Mouse (Mus musculus) hindbrain, embryonic 12.5 days (tissue): ENCODE measurements around the gene Klhl21. TPM values are rescaled to one million over a fixed set of nuclear protein-coding genes. Genes with fewer than 3 reads are reported as not detected.

Experiments used
- ATAC-seq: fragments of 200-750 bp; cut with Nextera tagmentation; 2 replicates; pipeline ENCODE4 v1.8.0; 2017; ENCODE audit warnings: moderate TSS enrichment; ENCODE audit not compliant: low FRiP score
- H3K27ac ChIP-seq: fragments of 300-500 bp; sonication (generic); 2 replicates; pipeline ENCODE4 v1.5.1; 2016; ENCODE audit warnings: mild to moderate bottlenecking
- H3K27me3 ChIP-seq: fragments of 300-500 bp; sonication (generic); 2 replicates; pipeline ENCODE4 v1.6.1; 2016; ENCODE audit warnings: mild to moderate bottlenecking
- H3K36me3 ChIP-seq: fragments of 300-500 bp; sonication (generic); 2 replicates; pipeline ENCODE4 v1.6.1; 2016; ENCODE audit warnings: mild to moderate bottlenecking
- H3K4me1 ChIP-seq: fragments of 300-500 bp; sonication (generic); 2 replicates; pipeline ENCODE4 v1.6.1; 2016
- H3K4me2 ChIP-seq: fragments of 300-500 bp; sonication (generic); replicated peaks from 2 replicates; pipeline ENCODE4 v1.6.1; 2016; ENCODE audit warnings: mild to moderate bottlenecking
- H3K4me3 ChIP-seq: fragments of 300-500 bp; sonication (generic); 2 replicates; pipeline ENCODE4 v1.5.1; 2016; ENCODE audit warnings: mild to moderate bottlenecking
- H3K9ac ChIP-seq: fragments of 300-500 bp; sonication (generic); 2 replicates; pipeline ENCODE4 v1.6.1; 2016; ENCODE audit warnings: mild to moderate bottlenecking, moderate library complexity
- H3K9me3 ChIP-seq: fragments of 300-500 bp; sonication (generic); replicated peaks from 2 replicates; pipeline ENCODE4 v1.6.1; 2016; ENCODE audit warnings: mild to moderate bottlenecking
- WGBS: fragments of 180-500 bp; shearing (Covaris S2); methylation state at CpG from one replicate; pipeline ENCODE4 v1.1.7; 2016; 5-methylcytosine and 5-hydroxymethylcytosine counted together
- polyA plus RNA-seq: library from polyadenylated mRNA; unstranded; fragments of >200 nt; fragmentation: Nextera tagmentation; extraction: Ambion mirVana; gene quantifications from 2 replicates; pipeline ENCODE4 v1.2.1, GENCODE M21; 2016

Klhl21 gene
- polyA plus RNA-seq, result 8.0 and 8.2 TPM in 2 replicates

DNA sequence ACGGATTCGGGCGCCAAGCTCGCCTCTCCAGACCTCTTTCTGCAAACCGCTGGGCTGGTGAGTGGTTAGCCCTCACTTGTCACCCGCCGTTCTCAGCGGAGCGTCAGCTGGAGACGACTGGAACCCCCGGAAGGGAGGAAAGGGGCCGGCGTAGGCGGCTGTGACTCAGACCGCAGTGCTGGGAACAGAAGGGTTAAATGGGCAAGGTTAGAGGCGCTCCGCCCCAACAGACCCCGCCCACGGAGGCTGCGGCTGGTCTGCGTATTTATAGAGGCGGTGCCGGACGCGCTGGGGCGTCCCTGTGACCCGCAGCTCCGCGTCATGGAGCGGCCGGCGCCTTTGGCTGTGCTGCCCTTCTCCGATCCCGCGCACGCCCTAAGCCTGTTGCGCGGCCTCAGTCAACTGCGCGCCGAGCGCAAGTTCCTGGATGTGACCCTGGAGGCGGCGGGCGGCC, at the start of gene Klhl21:
Klhl21 (plus strand) TSS at position 182 of the 454 bp plus-strand sequence.
- Histone ChIP-seq H3K4me3 (peak within 1 kb of the TSS; percentile 70), H3K27ac (peak within 1 kb of the TSS; percentile 31), H3K9ac (peak within 1 kb of the TSS; percentile 65), H3K9me3 (no peaks in the 10 kb centered on the region), H3K36me3 (no peaks in the 10 kb centered on the region), H3K27me3 (peaks cover 50% of the 10 kb centered on the region), H3K4me2 (peak within 1 kb of the TSS; percentile 100), H3K4me1 (peaks cover 34% of the 10 kb centered on the region)
- ATAC-seq, result peak; percentile 86
- 1% methylated on average over 42 of the region's 45 CpGs for WGBS

DNA sequence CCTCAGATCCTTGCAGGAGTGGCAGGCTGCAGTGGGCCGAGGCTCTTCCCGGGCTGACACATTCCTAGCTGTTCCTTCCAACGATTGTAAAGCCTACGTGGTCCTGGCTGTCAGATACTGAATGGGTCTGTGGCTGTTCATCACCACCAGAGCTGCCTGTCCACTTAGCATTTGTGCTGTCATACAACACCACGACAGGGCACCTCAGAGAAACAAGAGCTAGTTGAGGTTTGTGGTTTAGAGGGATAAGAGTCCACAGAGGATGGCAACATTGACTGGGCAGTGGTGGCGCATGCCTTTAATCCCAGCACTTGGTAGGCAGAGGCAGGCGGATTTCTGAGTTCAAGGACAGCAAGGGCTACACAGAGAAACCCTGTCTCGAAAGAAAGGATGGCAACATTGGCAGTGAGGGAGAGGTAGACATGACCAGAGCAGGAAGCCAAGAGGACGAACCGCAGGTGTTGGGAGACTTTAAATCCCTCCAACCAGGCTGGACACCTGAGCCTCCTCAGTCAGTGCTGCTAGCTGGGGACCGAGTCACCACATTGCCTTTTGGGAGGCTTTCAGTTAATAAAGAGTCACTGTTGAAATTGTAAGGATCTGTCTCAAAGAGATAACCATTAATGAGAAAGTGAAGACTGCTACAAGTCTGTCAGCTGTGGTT, 48.6 kb upstream of the Klhl21 start:
- no peak for ATAC-seq
- WGBS, result 95% methylated on average over 11 of the region's 11 CpGs
- Histone ChIP-seq H3K4me1 (no peaks in the 10 kb centered on the region), H3K36me3 (peaks cover 79% of the 10 kb centered on the region), H3K27ac (no peak overlapping the region), H3K9me3 (no peaks in the 10 kb centered on the region), H3K9ac (no peak overlapping the region), H3K4me3 (no peak overlapping the region), H3K27me3 (no peaks in the 10 kb centered on the region), H3K4me2 (no peak overlapping the region)

DNA sequence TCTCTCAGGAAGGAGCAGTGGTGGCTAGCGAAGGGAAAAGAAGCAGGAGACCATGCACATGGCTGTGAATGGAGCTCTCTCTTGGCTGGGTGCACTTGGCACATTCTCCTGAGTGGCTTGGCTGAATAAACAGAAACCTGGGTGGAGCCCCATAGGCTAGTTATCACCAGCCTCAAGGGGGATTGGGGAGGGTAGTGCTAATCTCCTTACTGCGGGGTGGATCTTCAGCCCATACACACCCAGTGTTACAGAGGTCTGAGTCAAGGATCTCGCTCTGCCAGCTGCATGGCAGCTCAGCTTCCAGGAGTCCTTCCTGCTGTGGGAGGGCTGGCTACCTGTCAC, 48.1 kb upstream of the Klhl21 start:
- Histone ChIP-seq H3K9ac (no peak overlapping the region), H3K9me3 (no peaks in the 10 kb centered on the region), H3K27ac (no peak overlapping the region), H3K4me3 (no peak overlapping the region), H3K36me3 (peaks cover 80% of the 10 kb centered on the region), H3K4me1 (no peaks in the 10 kb centered on the region), H3K4me2 (no peak overlapping the region), H3K27me3 (no peaks in the 10 kb centered on the region)
- WGBS, result 94% methylated on average over 3 of the region's 3 CpGs
- no peak for ATAC-seq

DNA sequence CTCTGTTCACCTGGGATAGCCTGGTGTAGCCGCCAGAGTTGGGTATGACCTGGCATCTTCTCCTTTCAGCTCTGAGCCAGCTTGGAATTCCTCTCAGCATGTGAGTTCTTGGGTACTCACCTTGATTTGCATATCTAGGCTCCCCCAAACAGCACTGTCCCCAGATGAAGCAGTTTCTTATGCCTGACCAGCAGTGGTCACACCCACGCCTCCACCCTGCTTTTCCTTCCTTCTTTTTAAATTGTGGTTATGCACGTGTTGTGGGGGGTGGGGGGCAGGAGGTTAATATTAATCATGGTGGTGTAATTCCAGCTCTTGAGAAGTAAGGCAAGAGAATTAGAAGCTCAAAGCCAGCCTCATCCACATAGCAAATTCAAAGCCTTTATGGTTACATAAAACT, 45.8 kb upstream of the Klhl21 start:
- WGBS, result 83% methylated on average over 3 of the region's 3 CpGs
- H3K4me1 ChIP-seq, result no peaks in the 10 kb centered on the region
- peaks cover 64% of the 10 kb centered on the region for H3K36me3 ChIP-seq
- ATAC-seq, result no peak
- H3K9ac ChIP-seq, result no peak overlapping the region
- H3K9me3 ChIP-seq, result no peaks in the 10 kb centered on the region
- no peak overlapping the region for H3K4me3 ChIP-seq
- no peak overlapping the region for H3K4me2 ChIP-seq
- H3K27me3 ChIP-seq, result no peaks in the 10 kb centered on the region
- H3K27ac ChIP-seq, result no peak overlapping the region

DNA sequence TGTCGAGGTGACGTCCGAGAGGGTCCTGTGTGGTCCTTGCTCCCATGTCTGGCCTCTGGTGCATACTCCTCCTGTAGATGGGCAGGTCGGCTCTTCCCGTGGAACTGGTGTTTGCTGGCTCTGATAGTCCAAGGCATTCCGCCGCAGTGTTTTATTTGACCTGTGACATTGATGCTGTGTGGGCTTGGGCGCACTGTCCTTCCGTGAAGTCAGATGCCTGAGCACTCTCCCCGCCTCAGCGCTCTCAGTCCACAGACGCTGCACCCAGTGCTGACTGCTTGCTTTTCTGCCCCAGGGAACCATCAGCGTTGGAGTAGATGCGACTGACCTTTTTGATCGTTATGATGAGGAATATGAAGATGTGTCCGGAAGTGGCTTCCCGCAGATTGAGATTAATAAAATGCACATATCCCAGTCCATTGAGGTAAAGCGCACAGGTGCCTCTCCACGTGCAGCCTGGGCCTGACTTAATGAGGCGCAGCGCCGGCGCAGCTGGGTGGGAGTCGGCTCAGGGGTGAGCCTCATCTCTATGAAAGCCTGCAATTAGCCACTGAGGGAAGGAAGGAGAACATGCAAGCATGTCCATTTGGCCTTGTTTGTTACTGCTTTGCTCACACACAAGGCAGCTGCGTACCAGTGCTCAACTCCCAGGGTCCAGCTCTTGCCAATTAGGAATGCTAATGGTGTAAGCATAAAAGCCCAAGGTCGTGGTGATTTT, 40.2 kb upstream of the Klhl21 start:
- Histone ChIP-seq H3K36me3 (peaks cover 40% of the 10 kb centered on the region), H3K4me1 (peaks cover 11% of the 10 kb centered on the region), H3K27me3 (no peaks in the 10 kb centered on the region), H3K9ac (no peak overlapping the region), H3K27ac (peak overlapping the region; percentile 60), H3K4me2 (no peak overlapping the region), H3K4me3 (no peak overlapping the region), H3K9me3 (no peaks in the 10 kb centered on the region)
- ATAC-seq, result peak; percentile 61
- WGBS, result 81% methylated on average over 26 of the region's 26 CpGs

DNA sequence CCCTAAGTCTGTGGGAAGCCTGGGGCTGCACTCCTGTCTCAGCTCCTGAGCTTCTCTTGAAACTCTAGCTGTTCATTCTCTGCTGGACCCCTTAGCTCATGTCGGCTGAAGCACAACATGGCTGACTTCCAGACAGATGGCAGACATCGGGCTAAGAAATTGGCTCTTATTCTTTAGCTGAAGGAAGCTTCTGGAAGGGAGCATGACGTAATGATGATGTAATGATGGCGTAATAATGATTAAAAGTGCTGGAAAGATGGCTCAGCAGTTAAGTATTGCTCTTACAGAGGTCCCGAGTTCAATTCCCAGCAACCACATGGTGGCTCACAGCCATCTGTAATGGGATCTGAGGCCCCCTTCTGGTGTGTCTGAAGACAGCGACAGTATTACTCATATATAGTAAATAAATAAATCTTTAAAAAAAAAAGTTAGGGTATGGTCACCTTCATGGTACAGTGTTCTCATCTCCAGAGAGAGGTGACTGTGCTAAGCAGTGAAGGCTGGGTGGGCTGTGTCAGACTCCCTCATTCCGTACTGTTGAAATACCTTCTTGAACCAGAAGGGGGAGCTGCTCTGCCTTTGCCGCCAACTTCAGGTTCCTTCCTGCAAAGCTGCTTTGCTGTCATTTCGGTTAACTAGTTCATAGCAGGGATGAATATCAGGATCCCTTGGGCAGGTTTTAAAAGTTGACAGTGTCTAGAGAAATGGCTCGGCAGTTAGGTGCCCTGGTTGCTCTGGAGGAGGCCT, 36.2 kb upstream of the Klhl21 start:
- Histone ChIP-seq H3K4me1 (peaks cover 11% of the 10 kb centered on the region), H3K4me3 (no peak overlapping the region), H3K27ac (no peak overlapping the region), H3K36me3 (peaks cover 51% of the 10 kb centered on the region), H3K9me3 (peaks cover 3% of the 10 kb centered on the region), H3K9ac (no peak overlapping the region), H3K4me2 (no peak overlapping the region), H3K27me3 (no peaks in the 10 kb centered on the region)
- 71% methylated on average over 10 of the region's 10 CpGs for WGBS
- ATAC-seq, result no peak

DNA sequence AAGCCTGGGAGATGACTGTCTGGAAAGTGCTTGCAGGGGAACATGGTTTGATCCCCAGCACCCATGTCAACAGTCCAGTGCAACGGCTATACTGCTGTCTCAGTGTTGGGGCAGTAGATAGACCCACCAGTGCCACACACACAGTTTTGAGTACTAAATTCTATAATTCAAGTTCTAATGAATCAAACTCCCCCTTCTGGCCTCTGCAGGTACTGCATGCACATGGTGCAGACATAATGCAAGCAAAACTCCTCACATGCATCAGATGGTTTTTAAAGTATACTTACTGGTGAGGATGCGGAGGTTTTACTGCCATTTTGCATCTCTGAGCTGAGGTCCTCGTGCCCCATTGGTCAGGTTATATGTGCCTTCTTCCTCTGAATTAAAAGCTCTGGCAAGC, 33.2 kb upstream of the Klhl21 start:
- Histone ChIP-seq H3K27me3 (no peaks in the 10 kb centered on the region), H3K9ac (no peak overlapping the region), H3K4me1 (no peaks in the 10 kb centered on the region), H3K4me3 (no peak overlapping the region), H3K27ac (no peak overlapping the region), H3K9me3 (peaks cover 3% of the 10 kb centered on the region), H3K36me3 (peaks cover 60% of the 10 kb centered on the region), H3K4me2 (no peak overlapping the region)
- ATAC-seq, result no peak
- 98% methylated on average over 3 of the region's 3 CpGs for WGBS

DNA sequence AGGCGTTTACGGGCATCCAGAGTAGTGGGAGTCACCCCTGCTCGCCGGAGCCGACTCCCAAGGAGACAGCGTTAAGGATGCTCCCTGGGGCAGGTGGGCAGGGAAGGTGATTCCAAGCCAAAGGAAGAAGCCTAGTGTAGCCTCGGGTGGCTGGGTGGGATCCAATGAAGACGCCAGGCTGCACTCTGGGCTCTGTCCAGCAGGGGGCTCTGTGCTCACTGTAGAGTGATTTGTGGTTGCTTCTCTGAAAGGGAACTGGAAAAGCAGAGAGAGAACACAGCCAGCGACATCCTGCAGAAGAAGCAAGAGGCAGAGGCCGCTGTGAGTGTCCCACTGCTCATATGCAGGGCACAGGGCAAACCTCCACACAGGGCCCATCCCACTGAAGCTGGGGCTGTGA, 30.9 kb upstream of the Klhl21 start:
- 45% methylated on average over 10 of the region's 10 CpGs for WGBS
- H3K4me2 ChIP-seq, result no peak overlapping the region
- H3K4me3 ChIP-seq, result no peak overlapping the region
- peaks cover 3% of the 10 kb centered on the region for H3K9me3 ChIP-seq
- peaks cover under 1% of the 10 kb centered on the region; the same call in 1 of the 2 replicates for H3K4me1 ChIP-seq
- no peaks in the 10 kb centered on the region for H3K27me3 ChIP-seq
- ATAC-seq, result no peak
- no peak overlapping the region for H3K9ac ChIP-seq
- H3K27ac ChIP-seq, result no peak overlapping the region
- peaks cover 63% of the 10 kb centered on the region for H3K36me3 ChIP-seq

DNA sequence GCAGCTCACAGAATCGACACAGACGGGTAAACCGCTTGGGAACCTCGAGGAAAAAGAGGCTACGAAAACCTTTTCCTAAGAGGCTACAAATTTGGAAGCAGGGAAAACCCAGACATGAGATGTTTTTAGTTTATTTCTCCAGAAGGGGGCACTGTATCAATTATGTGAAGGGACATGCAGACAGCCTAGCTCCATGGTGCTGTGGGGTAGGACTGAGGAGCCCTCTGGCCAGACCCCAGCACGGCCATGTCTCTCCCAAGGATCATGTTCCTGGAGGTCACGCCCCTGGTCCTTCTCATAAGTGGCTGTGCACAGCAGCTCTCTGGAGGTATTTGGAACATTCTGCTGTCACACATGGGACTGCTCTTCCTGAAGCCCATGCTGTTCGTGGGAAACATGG, 27.9 kb upstream of the Klhl21 start:
- no peak for ATAC-seq
- Histone ChIP-seq H3K4me3 (no peak overlapping the region), H3K27ac (no peak overlapping the region), H3K36me3 (peaks cover 44% of the 10 kb centered on the region), H3K27me3 (no peaks in the 10 kb centered on the region), H3K4me1 (peaks cover 10% of the 10 kb centered on the region), H3K9me3 (no peaks in the 10 kb centered on the region), H3K4me2 (no peak overlapping the region), H3K9ac (no peak overlapping the region)
- WGBS, result 83% methylated on average over 8 of the region's 8 CpGs

DNA sequence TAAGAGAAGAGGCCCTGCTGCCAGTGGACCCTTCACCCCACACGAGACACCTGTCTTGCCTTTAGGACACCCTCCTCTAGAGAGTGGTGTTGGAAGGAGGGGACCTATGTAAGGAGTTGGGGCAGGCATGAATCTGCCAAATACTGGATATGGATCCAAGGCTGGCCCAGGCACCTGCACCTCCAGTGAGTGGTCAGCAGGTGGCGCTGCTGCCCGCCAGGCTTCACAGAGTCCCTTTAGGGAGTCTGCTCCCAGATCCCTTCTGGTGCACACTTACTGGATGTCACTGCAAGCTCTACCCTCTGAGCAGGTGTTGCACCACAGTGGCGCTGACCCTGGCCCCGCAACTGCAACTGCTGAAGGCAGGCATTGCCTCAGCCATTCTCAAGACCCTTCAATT, 27.2 kb upstream of the Klhl21 start:
- H3K4me3 ChIP-seq, result no peak overlapping the region
- 15% methylated on average over 5 of the region's 5 CpGs for WGBS
- no peaks in the 10 kb centered on the region for H3K9me3 ChIP-seq

DNA sequence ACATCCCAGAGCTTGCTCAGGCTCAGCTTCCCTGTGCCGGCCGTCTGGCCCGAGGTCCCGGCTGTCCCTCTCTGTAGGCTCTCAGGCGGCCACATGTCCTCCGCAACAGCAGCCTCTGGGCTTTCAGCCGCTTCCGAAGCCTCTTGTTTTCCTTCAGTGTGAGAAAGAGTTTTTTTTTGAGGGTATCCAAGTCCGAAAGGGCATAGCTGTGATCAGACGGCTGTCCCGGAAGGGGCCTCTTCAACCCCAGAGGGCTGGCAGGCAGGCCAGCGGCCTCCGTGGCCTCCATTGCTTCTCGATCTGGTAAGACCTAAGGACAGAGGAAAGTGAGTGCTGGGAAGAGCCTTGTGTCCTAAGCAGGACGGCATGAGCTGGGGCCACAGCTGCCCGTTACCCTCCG, 25.6 kb upstream of the Klhl21 start:
- H3K27ac ChIP-seq, result no peak overlapping the region

More for the DNA sequence above, 27.2 kb upstream of the Klhl21 start:
- Histone ChIP-seq H3K4me1 (peaks cover 16% of the 10 kb centered on the region), H3K27me3 (no peaks in the 10 kb centered on the region), H3K9ac (no peak overlapping the region), H3K4me2 (no peak overlapping the region), H3K27ac (no peak overlapping the region), H3K36me3 (peaks cover 40% of the 10 kb centered on the region)
- ATAC-seq, result peak; percentile 53

DNA sequence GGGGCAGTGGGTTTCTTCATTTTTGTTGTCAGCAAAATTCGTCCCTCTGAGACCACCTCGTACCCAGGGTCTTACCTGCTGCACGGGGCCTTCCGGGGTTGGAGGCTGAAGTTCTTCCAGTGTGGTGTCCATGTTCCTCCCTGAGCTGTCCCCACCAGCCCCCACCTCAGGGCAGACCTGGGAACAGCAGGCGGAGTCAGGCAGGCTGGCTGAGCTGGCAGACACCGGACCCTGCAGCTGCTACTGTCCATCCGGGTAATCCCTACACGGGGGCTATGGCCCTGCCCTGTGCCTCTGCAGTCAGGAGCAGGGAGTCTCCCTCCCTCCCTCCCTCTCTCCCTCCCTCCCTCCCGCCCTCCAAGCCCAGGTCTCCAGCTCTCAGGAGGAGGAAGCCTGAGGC, 25.0 kb upstream of the Klhl21 start:
- H3K27ac ChIP-seq, result no peak overlapping the region
- H3K27me3 ChIP-seq, result no peaks in the 10 kb centered on the region
- peak overlapping the region; percentile 35 for H3K9ac ChIP-seq
- H3K4me2 ChIP-seq, result no peak overlapping the region
- WGBS, result 39% methylated on average over 8 of the region's 9 CpGs
- peaks cover 33% of the 10 kb centered on the region for H3K4me1 ChIP-seq
- no peaks in the 10 kb centered on the region for H3K9me3 ChIP-seq
- ATAC-seq, result no peak
- H3K36me3 ChIP-seq, result peaks cover 34% of the 10 kb centered on the region
- no peak overlapping the region for H3K4me3 ChIP-seq

More for the DNA sequence above, 25.6 kb upstream of the Klhl21 start:
- peaks cover 29% of the 10 kb centered on the region for H3K4me1 ChIP-seq
- H3K36me3 ChIP-seq, result peaks cover 34% of the 10 kb centered on the region
- no peaks in the 10 kb centered on the region for H3K9me3 ChIP-seq
- H3K4me2 ChIP-seq, result no peak overlapping the region
- no peak overlapping the region for H3K9ac ChIP-seq
- no peaks in the 10 kb centered on the region for H3K27me3 ChIP-seq
- H3K4me3 ChIP-seq, result no peak overlapping the region
- WGBS, result 55% methylated on average over 17 of the region's 17 CpGs
- ATAC-seq, result no peak
